Mouse (Mus musculus) ES-E14 (cell line): ENCODE measurements around the gene C2cd2. TPM values are rescaled to one million over a fixed set of nuclear protein-coding genes. Genes with fewer than 3 reads are reported as not detected.

Experiments
- DNase-seq: peaks from one replicate; pipeline ENCODE4 v3.0.0-alpha.2; 2013; ENCODE audit warnings: low read depth, low spot score
- H3K27ac ChIP-seq: 2 replicates; pipeline ENCODE4 v1.5.1; 2012; ENCODE audit warnings: low read depth, mild to moderate bottlenecking, low read length, moderate library complexity, mixed read lengths; ENCODE audit not compliant: poor library complexity, insufficient read depth, severe bottlenecking
- H3K36me3 ChIP-seq: 2 replicates; pipeline ENCODE4 v1.6.1; 2012; ENCODE audit warnings: mild to moderate bottlenecking, low read length, moderate library complexity, mixed read lengths; ENCODE audit not compliant: control insufficient read depth, poor library complexity, insufficient read depth, severe bottlenecking
- H3K4me1 ChIP-seq, 2 experiments: fragments of 150-350 bp in 1 of 2; sonication (generic) in 1 of 2; 2 replicates each; pipeline ENCODE4 v1.6.1; 2012; ENCODE audit warnings: low read length in 2 of 2, mild to moderate bottlenecking in 1 of 2, mixed read lengths in 1 of 2; ENCODE audit not compliant: control insufficient read depth in 2 of 2, insufficient read depth in 2 of 2, poor library complexity in 1 of 2
- H3K4me3 ChIP-seq, 2 experiments: fragments of 150-350 bp in 1 of 2; sonication (generic) in 1 of 2; 2 replicates each; pipeline ENCODE4 v1.5.1; 2012; ENCODE audit warnings: low read length in 2 of 2, low read depth in 1 of 2, mild to moderate bottlenecking in 1 of 2, mixed read lengths in 1 of 2; ENCODE audit not compliant: insufficient read depth in 1 of 2, poor library complexity in 1 of 2, severe bottlenecking in 1 of 2
- H3K9ac ChIP-seq: 2 replicates; pipeline ENCODE4 v1.6.1; 2012; ENCODE audit warnings: low read depth, mild to moderate bottlenecking, low read length, mixed read lengths; ENCODE audit not compliant: poor library complexity, insufficient read depth, severe bottlenecking
- H3K9me3 ChIP-seq: fragments of 150-350 bp; sonication (generic); 2 replicates; pipeline ENCODE4 v1.6.1; 2012; ENCODE audit warnings: low read depth, mild to moderate bottlenecking, low read length; ENCODE audit not compliant: control insufficient read depth, insufficient read depth
- CHD2 ChIP-seq: IDR thresholded peaks from 2 replicates; pipeline ENCODE4 v1.6.1; 2014; ENCODE audit warnings: mild to moderate bottlenecking, low read depth, low read length, inconsistent platforms
- HCFC1 ChIP-seq: IDR thresholded peaks from 2 replicates; pipeline ENCODE4 v1.6.1; 2012; ENCODE audit warnings: low read length, inconsistent platforms, borderline replicate concordance; ENCODE audit not compliant: insufficient read depth
- MAFK ChIP-seq: IDR thresholded peaks from 2 replicates; pipeline ENCODE4 v1.6.1; 2014; ENCODE audit warnings: mild to moderate bottlenecking, low read depth, low read length, inconsistent platforms; ENCODE audit not compliant: insufficient read depth
- ZC3H11A ChIP-seq: IDR thresholded peaks from 2 replicates; pipeline ENCODE4 v1.6.1; 2012; ENCODE audit warnings: low read depth, mild to moderate bottlenecking, inconsistent platforms, low read length, borderline replicate concordance
- ZNF384 ChIP-seq: IDR thresholded peaks from 2 replicates; pipeline ENCODE4 v1.6.1; 2012; ENCODE audit warnings: low read depth, low read length, inconsistent platforms
- in situ Hi-C, 2 experiments: fragments of 600-800 bp; cut with MboI; formaldehyde crosslinking; loops; one replicate each; pipeline ENCODE4 v1.15.1; 2025; ENCODE audit warnings: low sequenced_read_pairs in 2 of 2, inconsistent platforms in 1 of 2; ENCODE audit not compliant: unreplicated experiment in 2 of 2
- total RNA-seq: library from RNA; depleted of rRNA; stranded (reverse); fragments of 300-350 nt; gene quantifications from 2 replicates; pipeline ENCODE4 v1.2.3, GENCODE M21; 2012

The C2cd2 gene
- total RNA-seq, 1 experiment = 8.1 TPM

DNA sequence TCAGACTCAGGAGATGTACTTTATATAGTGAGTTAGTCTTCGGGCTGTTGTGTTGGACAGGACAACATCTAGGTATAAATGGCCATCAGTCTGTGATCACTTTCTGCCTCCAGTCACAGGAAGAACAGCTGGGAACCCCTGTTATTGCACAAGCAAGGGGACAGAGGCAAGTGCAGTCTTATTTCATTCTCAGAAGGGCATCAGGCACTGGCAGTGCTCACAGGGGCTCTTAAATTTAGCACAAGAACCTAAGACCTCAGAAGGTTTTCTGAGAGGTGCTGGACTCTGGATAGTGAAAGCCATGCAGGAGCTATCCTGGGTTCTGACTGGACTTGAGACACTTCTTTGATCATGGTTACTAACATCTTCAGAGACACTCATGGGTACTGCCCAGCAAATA, 78.7 kb downstream of the C2cd2 start:
- H3K4me3 ChIP-seq = no peak overlapping the region
- no peaks in the 10 kb centered on the region for H3K9me3 ChIP-seq
- no peak for TF ChIP-seq ZNF384
- no peak for TF ChIP-seq ZC3H11A
- no peak for TF ChIP-seq MAFK
- no peak for TF ChIP-seq HCFC1
- no peak for TF ChIP-seq CHD2
- no peak for DNase-seq
- H3K36me3 ChIP-seq = no peaks in the 10 kb centered on the region
- no peak overlapping the region for H3K9ac ChIP-seq
- H3K27ac ChIP-seq = no peak overlapping the region
- H3K4me1 ChIP-seq = no peaks in the 10 kb centered on the region
- in situ Hi-C loops = no loop called here

DNA sequence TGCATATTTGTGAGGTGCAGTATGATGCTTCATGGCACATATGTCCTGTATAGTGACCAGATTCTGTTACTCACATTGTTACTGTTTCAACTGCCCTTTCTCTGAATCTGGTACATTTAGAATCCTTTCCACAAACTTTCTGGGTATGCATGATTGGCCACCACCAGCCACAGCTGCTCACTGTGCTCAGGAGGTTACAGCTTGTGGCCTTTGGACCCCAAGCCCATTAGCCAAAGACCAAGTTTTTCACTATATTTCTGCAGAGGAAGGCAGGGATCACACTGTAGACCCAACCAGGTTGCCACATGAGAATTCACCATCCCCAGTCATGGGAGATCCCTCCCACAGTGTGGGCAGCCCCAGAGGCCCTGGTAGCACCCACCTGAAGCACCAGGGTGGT, 79.5 kb downstream of the C2cd2 start:
- H3K9ac ChIP-seq = no peak overlapping the region
- no peak overlapping the region for H3K4me3 ChIP-seq
- TF ChIP-seq MAFK (no peak), HCFC1 (no peak), ZC3H11A (no peak), ZNF384 (no peak), CHD2 (no peak)
- H3K27ac ChIP-seq = no peak overlapping the region
- H3K36me3 ChIP-seq = no peaks in the 10 kb centered on the region
- no peaks in the 10 kb centered on the region for H3K4me1 ChIP-seq
- H3K9me3 ChIP-seq = no peaks in the 10 kb centered on the region
- in situ Hi-C loops = no loop called here
- DNase-seq = no peak

GRCm38 (mm10) chr16:97879134-97879533, 83.3 kb downstream of the C2cd2 start:
- DNase-seq = peak; percentile 43
- TF ChIP-seq CHD2 (no peak), ZC3H11A (peak; percentile 68)
- Histone ChIP-seq H3K4me1 (no peaks in the 10 kb centered on the region), H3K27ac (no peak overlapping the region), H3K4me3 (no peak overlapping the region), H3K9ac (no peak overlapping the region), H3K9me3 (no peaks in the 10 kb centered on the region), H3K36me3 (no peaks in the 10 kb centered on the region)
- in situ Hi-C loops = no loop called here

- H3K9ac ChIP-seq = no peak overlapping the region
- no peak for DNase-seq
- H3K27ac ChIP-seq = no peak overlapping the region
- in situ Hi-C loops = no loop called here
- H3K9me3 ChIP-seq = no peaks in the 10 kb centered on the region
- no peak overlapping the region for H3K4me3 ChIP-seq
- H3K4me1 ChIP-seq = no peaks in the 10 kb centered on the region
- H3K36me3 ChIP-seq = no peaks in the 10 kb centered on the region
- TF ChIP-seq ZC3H11A = no peak
- TF ChIP-seq ZNF384 = no peak
These were observed 84.9 kb downstream of the C2cd2 start for GRCm38 (mm10) chr16:97877502-97877901.

DNA sequence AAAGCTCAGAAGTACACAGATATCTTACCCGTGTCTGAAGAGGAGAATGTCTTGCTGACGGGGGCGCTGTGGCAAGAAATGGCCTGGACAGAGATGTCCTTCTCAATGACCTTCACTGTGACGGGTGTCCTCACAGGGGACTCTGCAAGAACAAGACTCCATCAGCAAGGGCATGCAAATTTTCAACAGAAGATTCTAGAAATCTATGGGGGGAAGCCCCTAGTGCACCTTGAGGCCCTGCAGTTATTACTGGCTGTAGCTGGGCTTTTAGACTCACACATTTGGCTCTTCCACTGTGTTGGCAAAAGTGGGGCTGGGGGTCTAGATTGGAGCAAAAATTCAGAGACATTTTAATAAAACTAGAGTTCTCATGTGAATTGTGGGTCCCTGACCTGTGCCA, 87.3 kb downstream of the C2cd2 start:
- in situ Hi-C loops = no loop called here
- no peak for DNase-seq
- no peak overlapping the region for H3K4me3 ChIP-seq

More for the DNA sequence above, 87.3 kb downstream of the C2cd2 start:
- peaks cover 0 to 1% of the 10 kb centered on the region in 2 experiments; a peak in 1 of 4 replicates for H3K4me1 ChIP-seq
- H3K9ac ChIP-seq = no peak overlapping the region
- H3K27ac ChIP-seq = no peak overlapping the region
- no peaks in the 10 kb centered on the region for H3K9me3 ChIP-seq
- TF ChIP-seq ZC3H11A = no peak
- TF ChIP-seq ZNF384 = no peak
- no peak for TF ChIP-seq CHD2
- no peak for TF ChIP-seq HCFC1
- TF ChIP-seq MAFK = no peak
- no peaks in the 10 kb centered on the region for H3K36me3 ChIP-seq
